Mouse (Mus musculus): ENCODE measurements around the gene Ercc2.

- TF ChIP-seq POLR2A (IDR thresholded peaks at IDR 0.05; ENCODE audit: borderline replicate concordance, low read depth, low read length) (no peak), CTCF (IDR thresholded peaks at IDR 0.05; ENCODE audit: low read depth, low read length) (no peak)
Observed at GRCm38 (mm10) chr7:19350221-19350620, 31.6 kb upstream of the Ercc2 start.

Data from bone marrow macrophage, adult 2 months (primary cell).